In the genomic region with DNA sequence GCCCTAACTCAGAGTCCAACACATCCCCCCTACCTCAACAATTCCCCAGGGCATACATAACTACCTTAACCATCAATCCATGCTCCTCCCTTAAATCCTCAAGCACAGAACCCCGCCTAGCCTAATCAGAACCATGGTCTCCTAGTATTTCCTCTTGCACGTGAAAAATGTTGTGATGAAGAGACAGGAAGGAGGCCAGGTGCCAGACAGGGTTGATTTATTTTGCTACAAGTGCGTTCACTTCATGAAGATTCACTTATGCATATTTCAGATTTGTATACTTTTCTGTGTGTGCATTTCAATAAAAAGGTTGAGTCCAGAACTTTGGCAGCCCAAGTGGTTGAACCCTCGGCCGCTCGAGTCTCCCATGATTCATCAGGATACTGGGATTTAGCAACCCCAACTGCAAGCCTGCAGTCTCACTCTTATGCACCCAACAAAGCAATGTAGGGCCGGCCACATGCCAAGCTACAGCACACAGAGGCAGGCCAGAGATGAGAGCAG, we compare ENCODE assay signal across 8 mouse cellular contexts. TPM values are rescaled to one million over a fixed set of nuclear protein-coding genes. Genes with fewer than 3 reads are reported as not detected.
DNase-seq lines count a peak whose midpoint lies in the region; ATAC-seq and TF ChIP-seq lines count a peak whose summit lies in the region.

No protein-coding gene starts in this region.

- intact Hi-C loops in gastrocnemius, postnatal 14 days (cut with DNase I; ENCODE audit: low total_unique reads), result no loop called here

- no peaks in the 10 kb centered on the region for H3K9me3 ChIP-seq in heart, embryonic 14.5 days (ENCODE audit: control insufficient read depth, low read length)
- H3K9me3 ChIP-seq in embryonic facial prominence, embryonic 13.5 days, result no peaks in the 10 kb centered on the region
- H3K9me3 ChIP-seq in intestine, postnatal 0 days (ENCODE audit: control insufficient read depth), result no peaks in the 10 kb centered on the region
- H3K9me3 ChIP-seq in midbrain, embryonic 15.5 days, result no peaks in the 10 kb centered on the region

- peaks cover 0 to 23% of the 10 kb centered on the region in 2 experiments; a peak in 2 of 4 replicates for H3K4me1 ChIP-seq in heart, embryonic 14.5 days (ENCODE audit: control insufficient read depth in 2 of 2, insufficient read depth in 2 of 2, low read length in 2 of 2)
- H3K4me1 ChIP-seq in embryonic facial prominence, embryonic 13.5 days, result peaks cover 17% of the 10 kb centered on the region
- H3K4me1 ChIP-seq in intestine, postnatal 0 days (replicated peaks; ENCODE audit: control insufficient read depth, insufficient read depth, low read length), result no peaks in the 10 kb centered on the region
- H3K4me1 ChIP-seq in midbrain, embryonic 15.5 days, result peaks cover 23% of the 10 kb centered on the region

- ATAC-seq in heart, embryonic 14.5 days (ENCODE audit: insufficient number of reproducible peaks, insufficient read depth, low FRiP score, low read depth), result no peak
- no peak; the same call in 1 of the 2 replicates for ATAC-seq in embryonic facial prominence, embryonic 13.5 days (ENCODE audit: insufficient number of reproducible peaks, insufficient read depth, low FRiP score, low TSS enrichment, low read depth)
- no peak for ATAC-seq in intestine, postnatal 0 days
- peak; percentile 70 for ATAC-seq in midbrain, embryonic 15.5 days (replicated peaks)

- no peak for DNase-seq in heart, adult 8-10 months (ENCODE audit: low spot score)
- DNase-seq in thymus, postnatal 36 days, result no peak
- no peak for DNase-seq in ovary, postnatal 14 days (ENCODE audit: low spot score)
- DNase-seq in gastrocnemius, postnatal 14 days, result no peak

- no peak overlapping the region for H3K27ac ChIP-seq in heart, embryonic 14.5 days (replicated peaks in 1 of 2; ENCODE audit: control insufficient read depth in 1 of 2, insufficient read depth in 1 of 2, low read depth in 2 of 2, low read length in 2 of 2)
- H3K27ac ChIP-seq in embryonic facial prominence, embryonic 13.5 days, result peak overlapping the region; percentile 91; the same call in 1 of the 2 replicates
- 0 out of 2 replicates have a peak overlapping the region, but pooled peaks have one; percentile 83 for H3K27ac ChIP-seq in intestine, postnatal 0 days (ENCODE audit: low read depth, low read length)
- H3K27ac ChIP-seq in midbrain, embryonic 15.5 days, result peak overlapping the region; percentile 93

- no peak overlapping the region for H3K4me2 ChIP-seq in heart, embryonic 14.5 days (ENCODE audit: low read length)
- peak overlapping the region; percentile 77 for H3K4me2 ChIP-seq in embryonic facial prominence, embryonic 13.5 days
- H3K4me2 ChIP-seq in intestine, postnatal 0 days (replicated peaks; ENCODE audit: low read depth), result peak overlapping the region; percentile 100
- H3K4me2 ChIP-seq in midbrain, embryonic 15.5 days, result peak overlapping the region; percentile 57

- no peaks in the 10 kb centered on the region for H3K36me3 ChIP-seq in heart, embryonic 14.5 days (ENCODE audit: control insufficient read depth, insufficient read depth, low read length)
- no peaks in the 10 kb centered on the region; the same call in 1 of the 2 replicates for H3K36me3 ChIP-seq in embryonic facial prominence, embryonic 13.5 days
- no peaks in the 10 kb centered on the region for H3K36me3 ChIP-seq in intestine, postnatal 0 days (ENCODE audit: control insufficient read depth, insufficient read depth)
- H3K36me3 ChIP-seq in midbrain, embryonic 15.5 days (replicated peaks), result no peaks in the 10 kb centered on the region

- no peak overlapping the region for H3K9ac ChIP-seq in heart, embryonic 14.5 days (ENCODE audit: low read length)
- H3K9ac ChIP-seq in embryonic facial prominence, embryonic 13.5 days, result peak overlapping the region; percentile 96; the same call in 1 of the 2 replicates
- no peak overlapping the region for H3K9ac ChIP-seq in intestine, postnatal 0 days (ENCODE audit: low read depth, low read length)
- no peak overlapping the region for H3K9ac ChIP-seq in midbrain, embryonic 15.5 days

- no peak for TF ChIP-seq CTCF in intestine, postnatal 0 days (IDR thresholded peaks at IDR 0.05; ENCODE audit: low read depth)

- H3K4me3 ChIP-seq in heart, embryonic 14.5 days (ENCODE audit: control insufficient read depth in 1 of 2, insufficient read depth in 1 of 2, low read depth in 1 of 2, low read length in 2 of 2), result peak overlapping the region; percentile 82 to 83
- H3K4me3 ChIP-seq in embryonic facial prominence, embryonic 13.5 days, result peak overlapping the region; percentile 94
- peak overlapping the region; percentile 86 for H3K4me3 ChIP-seq in intestine, postnatal 0 days (ENCODE audit: low read depth, low read length)
- H3K4me3 ChIP-seq in midbrain, embryonic 15.5 days, result peak overlapping the region; percentile 81

- WGBS in heart, embryonic 14.5 days, result 79% methylated on average over 7 of the region's 7 CpGs
- WGBS in embryonic facial prominence, embryonic 13.5 days, result 78% methylated on average over 7 of the region's 7 CpGs
- 71% methylated on average over 7 of the region's 7 CpGs for WGBS in intestine, postnatal 0 days
- 92% methylated on average over 7 of the region's 7 CpGs for WGBS in midbrain, embryonic 15.5 days

- H3K27me3 ChIP-seq in heart, embryonic 14.5 days (ENCODE audit: control insufficient read depth, insufficient read depth, low read length), result no peaks in the 10 kb centered on the region
- H3K27me3 ChIP-seq in embryonic facial prominence, embryonic 13.5 days, result no peaks in the 10 kb centered on the region
- no peaks in the 10 kb centered on the region for H3K27me3 ChIP-seq in intestine, postnatal 0 days (replicated peaks; ENCODE audit: control insufficient read depth, insufficient read depth, low read length)
- H3K27me3 ChIP-seq in midbrain, embryonic 15.5 days (replicated peaks), result no peaks in the 10 kb centered on the region

RNA-seq across cellular contexts. Expression of a gene that starts 0.4 kb away (rescaled TPM):
- polyA plus RNA-seq in heart, embryonic 14.5 days (2014; fragmentation: Nextera tagmentation; extraction: Ambion mirVana), result 23.9 and 24.9 TPM in 2 replicates
- total RNA-seq in heart, adult 8-10 months (2022), result 10 to 100 TPM; 21.1 to 28.0 (median 23.5) TPM
- polyA plus RNA-seq in embryonic facial prominence, embryonic 13.5 days (2015; fragmentation: Nextera tagmentation; extraction: Ambion mirVana), result 30.0 and 34.0 TPM in 2 replicates
- 13.5 and 14.4 TPM in 2 replicates for polyA plus RNA-seq in intestine, postnatal 0 days (2015; fragmentation: Nextera tagmentation; extraction: Ambion mirVana)
- 76.2 and 78.3 TPM in 2 replicates for polyA plus RNA-seq in midbrain, embryonic 15.5 days (2015; fragmentation: Nextera tagmentation; extraction: Ambion mirVana)
- 10 to 100 TPM; 19.4 to 24.8 TPM for total RNA-seq in gastrocnemius, postnatal 14 days (2021)

Comparison
In these comparisons a context has a peak if more than half of its experiments do, and no peak if none do; other contexts are left out.
1. H3K27ac ChIP-seq: peak in embryonic facial prominence, embryonic 13.5 days (single experiment), intestine, postnatal 0 days (single experiment) and midbrain, embryonic 15.5 days (single experiment); none in heart, embryonic 14.5 days (0 of 2).
2. Peak in every context shown above with its lines, with median percentiles within 50 percentile points of each other: H3K4me3 ChIP-seq.